Mouse (Mus musculus) thymus, adult 2 months (tissue): ENCODE results near the gene Ephb1. TPM values are rescaled to one million over a fixed set of nuclear protein-coding genes. Genes with fewer than 3 reads are reported as not detected.

Experiments used
- DNase-seq: peaks from one replicate; pipeline ENCODE4 v3.0.0; 2021
- H3K27ac ChIP-seq: fragments of 200-500 bp; 2 replicates; pipeline ENCODE4 v1.5.1; 2012; ENCODE audit warnings: low read length, control low read depth; ENCODE audit not compliant: control insufficient read depth, insufficient read depth
- H3K27me3 ChIP-seq: fragments of 200-500 bp; 2 replicates; pipeline ENCODE4 v1.6.1; 2012; ENCODE audit warnings: mild to moderate bottlenecking, low read length, moderate library complexity, mixed read lengths; ENCODE audit not compliant: control insufficient read depth, insufficient read depth
- H3K36me3 ChIP-seq: fragments of 200-500 bp; 2 replicates; pipeline ENCODE4 v1.6.1; 2012; ENCODE audit warnings: mild to moderate bottlenecking, low read length, moderate library complexity; ENCODE audit not compliant: control insufficient read depth, insufficient read depth
- H3K4me1 ChIP-seq: fragments of 200-500 bp; replicated peaks from 2 replicates; pipeline ENCODE4 v1.6.1; 2012; ENCODE audit warnings: low read length; ENCODE audit not compliant: control insufficient read depth, insufficient read depth
- H3K4me3 ChIP-seq: fragments of 200-500 bp; 2 replicates; pipeline ENCODE4 v1.5.1; 2012; ENCODE audit warnings: mild to moderate bottlenecking, low read length, control low read depth, moderate library complexity; ENCODE audit not compliant: control insufficient read depth, insufficient read depth
- CTCF ChIP-seq: fragments of 200-500 bp; IDR thresholded peaks from 2 replicates; pipeline ENCODE4 v1.5.1; 2012; ENCODE audit warnings: mild to moderate bottlenecking, control low read depth, low read length, moderate library complexity, borderline replicate concordance; ENCODE audit not compliant: control insufficient read depth, poor library complexity, insufficient read depth; ENCODE audit errors: extremely low read depth
- POLR2A ChIP-seq: fragments of 200-500 bp; IDR thresholded peaks from 2 replicates; pipeline ENCODE4 v1.6.1; 2012; ENCODE audit warnings: mild to moderate bottlenecking, low read length, control low read depth, moderate library complexity; ENCODE audit not compliant: control insufficient read depth, poor library complexity, insufficient read depth; ENCODE audit errors: extremely low read depth
- WGBS: fragments of 180-500 bp; shearing (Covaris S2); methylation state at CpG from one replicate; pipeline ENCODE4 v1.1.7; 2018; 5-methylcytosine and 5-hydroxymethylcytosine counted together
- polyA plus RNA-seq: library from polyadenylated mRNA; depleted of rRNA; stranded (reverse); fragments of >200 nt; gene quantifications from 2 replicates; pipeline ENCODE4 v1.2.3, GENCODE M21; 2012

Gene Ephb1
- polyA plus RNA-seq, 1 experiment = 0.43 TPM

- Histone ChIP-seq H3K4me1 (no peaks in the 10 kb centered on the region), H3K27ac (no peak overlapping the region), H3K36me3 (no peaks in the 10 kb centered on the region), H3K4me3 (no peak overlapping the region), H3K27me3 (no peaks in the 10 kb centered on the region)
- no peak for DNase-seq
- WGBS = 95% methylated on average over 5 of the region's 5 CpGs
- TF ChIP-seq POLR2A (no peak), CTCF (no peak)
These were observed 415.5 kb downstream of the Ephb1 start for GRCm38 (mm10) chr9:101939006-101939405.

- Histone ChIP-seq H3K27me3 (no peaks in the 10 kb centered on the region), H3K36me3 (no peaks in the 10 kb centered on the region), H3K4me3 (no peak overlapping the region), H3K4me1 (no peaks in the 10 kb centered on the region), H3K27ac (no peak overlapping the region)
- no peak for TF ChIP-seq POLR2A
- no peak for TF ChIP-seq CTCF
- DNase-seq = no peak
- 91% methylated on average over 4 of the region's 4 CpGs for WGBS
These were observed 416.4 kb downstream of the Ephb1 start for GRCm38 (mm10) chr9:101938066-101938465.

- no peak for TF ChIP-seq CTCF
- no peak for TF ChIP-seq POLR2A
- H3K4me1 ChIP-seq = no peaks in the 10 kb centered on the region
- no peaks in the 10 kb centered on the region for H3K36me3 ChIP-seq
- no peak overlapping the region for H3K27ac ChIP-seq
- WGBS = 90% methylated on average over 8 of the region's 8 CpGs
- H3K4me3 ChIP-seq = no peak overlapping the region
- no peaks in the 10 kb centered on the region for H3K27me3 ChIP-seq
- no peak for DNase-seq
These were observed 419.6 kb downstream of the Ephb1 start for GRCm38 (mm10) chr9:101934887-101935286.

- H3K4me1 ChIP-seq = no peaks in the 10 kb centered on the region
- 78% methylated on average over 8 of the region's 8 CpGs for WGBS
- TF ChIP-seq CTCF (no peak), POLR2A (no peak)
- H3K4me3 ChIP-seq = no peak overlapping the region
- no peaks in the 10 kb centered on the region for H3K36me3 ChIP-seq
- H3K27ac ChIP-seq = no peak overlapping the region
- no peak for DNase-seq
- no peaks in the 10 kb centered on the region for H3K27me3 ChIP-seq
These were observed 420.4 kb downstream of the Ephb1 start for GRCm38 (mm10) chr9:101933946-101934573.

- Histone ChIP-seq H3K4me1 (no peaks in the 10 kb centered on the region), H3K27me3 (no peaks in the 10 kb centered on the region), H3K27ac (no peak overlapping the region), H3K4me3 (no peak overlapping the region), H3K36me3 (no peaks in the 10 kb centered on the region)
- DNase-seq = no peak
- TF ChIP-seq CTCF (no peak), POLR2A (no peak)
- WGBS = 77% methylated on average over 4 of the region's 4 CpGs
These were observed 429.7 kb downstream of the Ephb1 start for GRCm38 (mm10) chr9:101924829-101925228.

GRCm38 (mm10) chr9:101922846-101923245 is 431.6 kb downstream of the Ephb1 start:
- 81% methylated on average over 4 of the region's 4 CpGs for WGBS
- no peak overlapping the region for H3K27ac ChIP-seq
- no peaks in the 10 kb centered on the region for H3K36me3 ChIP-seq
- no peaks in the 10 kb centered on the region for H3K27me3 ChIP-seq
- TF ChIP-seq POLR2A = no peak
- H3K4me1 ChIP-seq = no peaks in the 10 kb centered on the region
- H3K4me3 ChIP-seq = no peak overlapping the region
- DNase-seq = no peak

- H3K27me3 ChIP-seq = no peaks in the 10 kb centered on the region
- no peaks in the 10 kb centered on the region for H3K36me3 ChIP-seq
- H3K27ac ChIP-seq = no peak overlapping the region
- DNase-seq = no peak
- 89% methylated on average over 5 of the region's 5 CpGs for WGBS
- H3K4me3 ChIP-seq = no peak overlapping the region
- H3K4me1 ChIP-seq = no peaks in the 10 kb centered on the region
- TF ChIP-seq POLR2A (no peak), CTCF (no peak)
These were observed 435.2 kb downstream of the Ephb1 start for GRCm38 (mm10) chr9:101919324-101919723.
